Mouse (Mus musculus) urinary bladder, postnatal 4 days (tissue): ENCODE results near the gene Alpk1.
A peak's percentile ranks its signal among the peaks of the same experiment; 100 is the strongest.
"Not testable (repeated sequence)": the region's sequence is repeated elsewhere in the genome, so short reads cannot be mapped to it uniquely, and the experiment has no call there.

Source experiments
- DNase-seq, 2 experiments: peaks; one replicate each; pipeline ENCODE4 v3.0.0; 2021 to 2022; ENCODE audit warnings: low spot score in 2 of 2

Alpk1 gene

DNA sequence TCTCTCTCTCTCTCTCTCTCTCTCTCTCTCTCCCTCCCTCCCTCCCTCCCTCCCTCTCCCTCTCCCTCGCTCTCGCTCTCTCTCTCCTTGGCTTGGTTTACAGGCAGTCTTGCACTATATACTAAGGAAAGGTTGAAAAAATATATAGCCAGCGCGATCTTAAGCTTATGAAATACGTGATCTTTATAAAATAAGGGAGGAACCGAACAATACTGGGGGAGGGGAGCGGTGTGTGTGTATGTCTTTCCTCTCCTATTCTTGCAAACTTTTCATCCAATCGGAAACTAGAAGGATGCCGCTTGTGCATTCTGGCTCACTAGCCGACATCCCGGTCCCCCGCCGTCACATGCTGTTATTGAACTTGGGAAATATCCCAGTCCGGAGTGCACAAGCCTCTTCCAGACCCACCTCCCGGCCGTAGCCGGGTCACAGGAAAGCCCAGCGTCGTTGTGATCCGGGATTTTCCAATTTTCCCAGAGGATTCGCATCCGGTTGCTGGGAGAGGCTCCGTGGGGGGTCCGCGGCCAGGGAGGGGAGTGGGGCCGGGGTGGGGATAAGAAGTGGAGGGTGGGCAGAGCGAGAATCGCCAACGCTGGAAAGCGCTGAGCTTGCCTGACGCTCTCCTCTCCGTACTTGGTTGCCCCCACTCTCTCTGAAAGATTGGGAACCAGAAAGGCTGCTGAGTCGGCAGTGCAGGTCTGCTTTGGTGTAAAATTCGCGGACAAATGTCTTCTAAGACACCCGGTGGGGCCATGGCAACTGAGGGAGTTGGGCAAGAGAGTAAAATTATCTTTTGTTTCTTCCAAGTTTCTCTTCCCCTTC, 10.1 kb upstream of the Alpk1 start:
- no peak for DNase-seq

DNA sequence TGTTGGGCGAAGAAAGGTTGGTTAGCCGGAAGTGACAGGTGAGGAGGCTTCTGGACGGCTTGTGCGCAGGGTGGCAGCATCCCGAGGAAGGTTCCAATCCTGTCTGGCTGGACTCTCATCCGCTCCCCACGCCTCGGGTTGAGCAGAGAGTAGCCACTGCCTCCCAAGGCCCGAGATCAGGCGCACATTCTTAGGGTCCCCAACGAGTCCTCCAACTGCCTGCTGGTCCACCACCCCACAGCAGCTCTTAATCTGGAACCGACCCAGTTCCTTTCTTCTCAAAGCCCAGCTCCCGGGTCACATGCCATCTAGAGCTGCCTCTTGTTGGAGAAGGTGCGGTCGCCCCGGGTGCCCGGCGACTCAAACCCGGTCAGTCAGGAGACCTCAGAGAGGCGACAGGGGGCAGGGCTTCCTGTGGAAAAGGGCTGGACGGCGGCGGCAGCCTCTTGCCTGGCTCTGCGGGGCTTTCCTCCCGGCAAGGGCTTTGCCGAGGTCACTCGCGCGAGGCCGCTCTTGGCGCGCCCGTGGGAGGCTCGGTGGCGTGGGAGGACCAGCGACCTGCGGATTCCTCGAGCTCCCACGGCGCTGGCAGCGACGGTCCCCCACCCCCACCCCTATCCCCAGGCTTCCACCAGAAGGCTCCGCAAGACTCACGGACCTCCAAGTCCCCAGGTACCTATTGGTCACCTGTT, 9.3 kb upstream of the Alpk1 start, which contains the start of gene Tifa:
Gene Tifa, plus strand, starts transcription at position 306 of the 692 bp plus-strand sequence.
- peak; percentile 63 to 67 for DNase-seq

DNA sequence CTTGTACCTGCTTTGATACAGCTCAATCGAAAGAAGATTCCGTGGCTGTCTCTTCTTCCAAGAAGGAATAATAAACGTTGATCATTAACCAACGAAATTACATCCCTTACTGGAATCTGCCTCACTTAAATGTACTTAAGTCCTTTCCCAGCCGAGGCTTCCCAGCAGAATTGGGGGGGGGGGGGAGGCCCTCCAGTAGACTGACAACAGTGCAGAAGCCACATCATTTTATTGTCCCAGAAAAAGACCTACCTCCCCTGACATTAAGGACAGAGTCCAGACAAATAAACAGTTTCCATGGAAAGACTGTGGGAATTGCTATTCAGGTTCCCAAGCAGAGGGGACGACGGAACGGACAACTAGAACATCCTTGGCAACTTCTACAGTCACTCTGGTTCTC, 8.6 kb upstream of the Alpk1 start:
- DNase-seq = no peak

DNA sequence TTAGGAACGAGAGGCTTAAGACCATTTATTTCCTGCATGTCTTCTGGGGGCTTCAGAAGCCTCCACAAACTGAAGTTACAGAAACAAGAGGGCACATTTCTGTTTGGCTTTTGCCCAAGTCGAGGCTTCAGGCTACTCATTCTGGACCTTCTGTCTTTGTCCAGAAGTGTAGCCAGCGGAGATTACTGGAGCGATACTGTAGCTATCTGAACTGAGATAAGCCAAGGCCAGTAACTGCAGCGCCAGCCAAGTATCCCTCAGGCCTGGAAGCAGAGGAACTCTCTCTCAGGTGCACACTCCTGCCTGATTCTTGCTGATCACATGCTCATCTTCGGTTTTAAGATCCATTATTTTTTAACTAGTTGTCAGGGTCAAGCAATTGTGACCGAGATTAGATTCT, 7.7 kb upstream of the Alpk1 start:
- DNase-seq = no peak

DNA sequence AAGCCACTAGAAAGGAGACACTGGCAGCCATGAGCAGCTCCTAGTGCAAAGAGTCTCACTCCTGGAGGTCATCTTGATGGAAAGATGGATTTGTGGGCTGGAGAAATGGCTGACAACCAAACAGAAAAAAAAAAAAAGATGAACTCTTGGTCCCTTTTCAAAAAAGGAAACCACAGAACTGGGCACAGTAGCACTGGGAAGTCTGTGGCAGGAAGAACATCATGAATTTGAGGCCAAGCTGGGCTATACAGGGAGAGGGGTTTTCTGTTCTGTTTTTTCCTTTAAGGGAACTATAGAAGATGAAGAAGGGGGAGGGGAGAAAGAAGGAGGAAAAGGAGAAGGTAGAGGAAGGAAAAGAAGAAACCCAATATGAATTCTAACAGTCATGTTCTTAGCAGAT, 6.7 kb upstream of the Alpk1 start:
- no peak for DNase-seq

DNA sequence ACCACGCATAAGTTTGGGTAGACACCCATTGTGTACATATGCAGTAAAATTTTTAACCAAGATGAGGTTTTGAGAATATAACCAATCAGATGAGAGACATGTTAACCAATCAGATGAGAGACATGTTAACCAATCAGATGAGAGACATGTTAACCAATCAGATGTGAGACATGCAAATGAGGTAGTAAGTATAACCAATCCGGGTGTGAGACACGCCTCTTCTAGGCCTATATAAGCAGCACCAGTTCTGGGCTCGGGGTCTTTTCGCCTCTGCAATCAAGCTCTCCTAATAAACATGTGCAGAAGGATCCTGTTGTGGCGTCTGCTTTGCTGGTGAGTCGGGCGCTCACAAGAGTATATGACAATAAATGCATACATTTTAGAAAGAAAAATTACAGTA, 3.4 kb upstream of the Alpk1 start:
- not testable (repeated sequence) for DNase-seq

DNA sequence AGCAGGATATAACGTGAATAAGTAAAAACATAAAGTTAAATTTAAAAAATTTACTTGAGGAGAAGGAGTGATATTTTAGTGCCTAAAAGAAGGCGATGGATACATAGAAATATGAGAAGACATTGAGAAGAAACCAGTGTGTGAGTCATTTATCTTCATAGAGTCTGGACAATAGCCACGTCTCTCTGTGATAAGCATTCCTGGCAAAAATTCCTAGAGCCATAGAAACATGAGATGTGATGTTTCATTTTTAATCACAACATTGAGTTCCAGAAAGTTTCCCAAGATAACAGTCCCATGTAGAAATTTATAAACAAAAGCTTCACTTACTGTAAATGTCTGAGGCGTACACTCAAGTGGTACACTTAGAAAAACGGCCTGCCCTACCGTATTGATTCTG, 2.6 kb upstream of the Alpk1 start:
- DNase-seq = no peak

DNA sequence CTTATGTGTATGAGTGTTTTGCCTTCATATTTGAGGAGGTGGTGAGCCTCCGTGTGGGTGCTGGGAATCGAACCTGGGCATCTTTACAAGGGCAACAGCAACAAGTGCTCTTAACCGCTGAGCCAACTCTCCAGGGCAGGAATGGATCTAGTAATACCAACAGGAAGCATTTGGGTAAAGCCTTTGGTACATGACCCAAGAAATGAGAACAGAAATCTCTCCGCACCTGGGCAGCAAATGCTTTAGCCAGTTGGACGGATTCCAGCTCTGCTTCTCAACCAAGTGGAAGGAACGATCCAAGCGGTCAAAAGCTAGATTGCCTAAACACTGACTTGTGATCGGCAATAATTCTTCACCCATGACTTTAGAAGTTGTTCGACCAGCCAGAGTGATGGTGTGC, 594 bp upstream of the Alpk1 start:
- DNase-seq = no peak

DNA sequence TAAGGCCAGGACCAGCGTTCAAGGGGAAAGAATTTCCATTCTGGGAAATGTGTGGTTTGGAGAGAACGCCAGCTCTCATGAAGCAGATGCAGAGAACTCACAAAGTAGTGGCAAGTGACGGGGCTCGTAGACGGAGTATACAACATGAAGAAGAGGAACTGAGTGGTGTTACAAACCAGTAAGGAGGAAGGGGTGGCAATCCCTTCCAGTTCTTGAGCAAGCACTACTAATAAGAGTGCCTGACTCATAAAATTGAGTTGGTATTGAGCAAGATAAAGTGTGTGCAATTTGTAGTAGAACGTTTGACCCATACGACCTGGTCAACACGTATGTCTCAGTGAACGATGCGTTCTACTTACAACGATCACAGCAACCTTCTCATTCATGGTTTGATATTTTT, 11.2 kb downstream of the Alpk1 start:
- DNase-seq = no peak

DNA sequence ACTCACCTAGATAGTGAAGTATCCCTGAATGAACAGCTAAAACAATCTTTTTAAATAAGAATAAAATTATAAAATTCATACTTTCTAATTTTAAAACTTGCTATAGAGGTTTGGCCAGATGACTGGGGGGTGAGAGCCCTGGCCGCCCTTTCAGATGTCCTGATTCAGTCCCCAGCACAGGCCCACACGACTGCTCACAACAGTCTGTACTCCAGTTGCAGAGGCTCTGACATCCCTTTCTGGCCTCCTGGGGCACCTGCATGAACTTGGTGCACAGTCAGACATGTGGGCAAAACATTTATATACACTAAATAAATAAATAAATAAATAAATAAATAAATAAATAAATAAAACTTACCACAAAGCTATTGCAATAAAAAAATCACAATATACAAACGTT, 14.4 kb downstream of the Alpk1 start:
- no peak for DNase-seq

DNA sequence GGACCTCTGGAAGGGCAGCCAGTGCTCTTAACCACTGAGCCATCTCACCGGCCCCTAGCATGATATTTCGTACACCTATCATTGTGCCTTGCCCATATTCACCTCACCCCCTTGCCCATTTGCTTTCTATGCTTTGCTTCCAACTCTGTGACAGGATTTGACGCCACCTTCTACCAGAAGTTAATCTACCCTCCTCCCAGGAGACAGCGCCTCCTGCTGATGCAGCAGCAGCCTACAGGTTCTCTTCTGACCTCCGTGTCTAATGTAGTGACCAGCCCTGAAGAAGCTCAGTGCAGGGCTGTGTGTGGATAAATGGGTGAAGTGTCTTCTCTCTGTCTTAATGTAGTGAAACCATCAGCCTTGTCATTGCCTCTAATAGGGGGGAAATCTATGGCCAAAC, 15.8 kb downstream of the Alpk1 start:
- DNase-seq = no peak

DNA sequence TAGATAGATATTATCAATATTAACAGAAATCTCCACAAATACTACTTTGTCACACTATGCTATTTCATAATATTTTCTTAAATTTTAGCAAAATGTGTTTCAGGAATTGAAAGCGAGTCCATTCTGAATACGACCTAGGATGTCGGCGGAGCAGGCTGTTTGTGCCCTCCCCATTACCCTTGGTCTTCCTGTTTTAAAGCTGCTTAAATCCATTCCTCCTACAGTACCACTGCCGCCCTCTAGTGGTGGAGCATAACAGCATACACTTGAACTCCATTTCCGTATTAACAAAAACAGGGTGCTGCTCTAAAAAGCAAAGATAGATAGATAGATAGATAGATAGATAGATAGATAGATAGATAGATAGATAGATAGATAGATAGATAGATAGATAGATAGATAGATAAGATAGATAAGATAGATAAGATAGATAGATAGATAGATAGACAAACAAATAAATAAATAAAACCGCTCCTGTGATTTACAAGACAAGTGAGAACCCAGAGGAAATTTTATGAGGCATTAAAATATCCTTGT, 17.2 kb downstream of the Alpk1 start:
- DNase-seq = peak; percentile 50 to 80

DNA sequence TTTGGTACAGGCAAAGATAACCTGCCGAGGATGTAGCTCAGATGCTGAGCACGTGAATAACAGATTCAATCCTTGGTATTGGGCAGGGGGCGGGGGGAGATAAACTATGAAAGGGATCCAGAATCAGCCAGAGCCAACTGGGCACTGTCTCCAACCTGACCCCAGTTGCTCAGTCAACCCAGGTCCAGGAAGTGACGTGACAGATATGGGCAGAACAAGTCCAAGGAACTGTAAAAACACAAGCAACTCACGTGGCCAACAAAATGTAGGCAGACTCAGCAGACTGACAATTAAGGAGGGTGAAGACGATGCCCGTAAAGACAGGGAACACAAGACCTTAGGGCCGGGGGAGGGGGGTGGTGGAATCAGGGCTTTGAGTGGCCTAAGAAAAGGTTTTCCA, 17.9 kb downstream of the Alpk1 start:
- DNase-seq = no peak

DNA sequence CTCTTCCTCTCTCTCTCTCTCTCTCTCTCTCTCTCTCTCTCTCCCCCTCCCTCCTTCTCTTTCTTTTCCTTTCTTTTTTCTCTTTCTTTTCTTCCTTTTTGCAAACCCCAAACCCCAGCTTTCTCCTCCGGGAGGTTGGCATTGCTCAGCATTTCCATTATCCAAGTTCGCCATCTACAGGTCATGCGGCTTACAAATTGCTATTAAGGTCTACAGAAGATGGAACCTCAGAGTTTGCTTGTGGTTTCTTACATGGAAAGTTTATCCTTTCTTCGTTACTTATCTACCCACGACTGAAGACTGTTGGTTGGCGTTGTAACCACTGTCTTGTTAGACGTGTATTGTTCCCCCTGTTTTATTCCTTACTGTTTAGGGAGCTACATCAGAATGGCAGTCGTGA, 21.1 kb downstream of the Alpk1 start:
- DNase-seq = no peak

DNA sequence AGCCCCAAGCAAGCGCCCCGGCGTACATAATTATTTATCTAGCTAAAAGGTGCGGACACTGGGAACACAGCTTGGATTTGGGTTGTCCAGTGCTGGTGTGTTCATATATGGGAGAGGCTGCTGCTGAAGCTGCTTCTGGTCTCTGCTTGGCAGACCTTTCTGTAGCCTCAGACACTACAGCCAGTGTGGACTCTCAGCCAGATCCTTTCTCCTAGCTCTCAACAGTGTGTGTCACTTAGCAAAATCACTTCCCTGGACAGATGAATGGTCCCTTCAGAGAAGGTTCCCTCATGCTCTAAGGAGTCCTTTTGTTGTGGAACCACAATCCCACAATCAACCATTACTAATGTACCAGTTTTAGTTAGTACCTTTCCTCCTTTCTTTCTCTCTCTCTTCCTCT, 21.5 kb downstream of the Alpk1 start:
- no peak for DNase-seq

DNA sequence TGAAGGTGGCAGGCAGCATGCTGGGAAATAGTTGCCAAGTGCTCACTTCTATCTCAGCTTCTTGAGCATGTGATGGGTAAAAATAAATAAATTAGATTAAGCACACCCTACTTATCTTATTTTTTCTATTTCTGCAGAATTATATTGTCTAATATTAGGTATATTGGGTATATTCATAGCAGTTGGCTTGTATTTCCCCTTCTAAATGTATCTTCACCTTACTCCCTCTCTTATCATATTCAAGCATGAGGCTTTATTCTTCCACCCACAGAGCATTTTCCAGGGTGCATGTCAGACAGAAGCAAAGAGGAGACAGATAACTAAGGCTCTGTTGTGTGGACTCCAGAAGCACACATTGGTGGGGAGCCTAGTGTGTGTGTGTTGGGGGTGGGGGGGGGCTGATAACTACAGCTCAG, 22.4 kb downstream of the Alpk1 start:
- DNase-seq = no peak

DNA sequence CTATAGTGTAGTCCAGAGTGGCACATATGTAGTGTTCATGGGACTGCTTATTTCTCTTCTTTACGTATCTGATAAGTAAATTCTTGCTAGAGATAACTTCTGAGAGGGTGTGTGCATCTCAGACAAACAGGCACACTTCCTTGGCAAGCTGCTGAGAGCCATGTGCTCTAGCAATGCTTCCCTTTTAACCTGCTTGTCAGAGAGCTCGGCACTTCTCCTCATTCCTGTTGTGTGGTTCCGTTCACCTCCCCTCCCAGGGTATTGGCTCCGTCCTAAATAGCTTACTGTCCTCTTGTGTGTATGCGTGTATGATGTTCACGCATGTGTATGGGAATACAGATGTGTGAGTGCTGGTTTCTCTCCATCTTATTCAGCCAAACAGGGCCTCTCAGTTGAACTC, 23.9 kb downstream of the Alpk1 start:
- no peak for DNase-seq

DNA sequence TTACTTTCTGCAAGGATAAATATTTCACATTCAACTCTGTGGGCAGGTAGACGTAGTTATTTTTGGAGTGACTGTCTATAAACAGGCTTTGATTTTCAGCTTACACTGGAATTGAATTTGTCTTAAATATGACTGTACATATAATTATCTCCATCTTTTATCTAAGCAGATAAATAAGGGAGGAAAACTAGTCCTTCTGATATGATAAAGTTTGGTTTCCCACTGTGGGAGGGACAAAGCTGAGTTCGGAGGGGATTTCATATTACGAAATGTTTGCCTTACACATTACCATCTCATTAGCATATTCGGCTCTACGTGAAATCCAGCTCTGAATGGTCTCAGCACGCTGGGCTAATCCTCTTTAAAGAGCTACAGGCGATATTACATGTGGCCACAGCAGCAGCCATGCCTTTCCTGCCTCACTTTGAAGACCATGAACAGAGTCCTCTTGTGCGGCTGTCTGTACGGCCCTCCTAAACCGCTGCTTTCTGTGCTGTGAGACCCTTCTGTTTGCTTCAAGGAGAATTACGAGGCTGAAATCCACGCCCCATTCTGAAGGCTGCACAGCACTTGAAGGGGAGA, 30.3 kb downstream of the Alpk1 start:
- DNase-seq = no peak

DNA sequence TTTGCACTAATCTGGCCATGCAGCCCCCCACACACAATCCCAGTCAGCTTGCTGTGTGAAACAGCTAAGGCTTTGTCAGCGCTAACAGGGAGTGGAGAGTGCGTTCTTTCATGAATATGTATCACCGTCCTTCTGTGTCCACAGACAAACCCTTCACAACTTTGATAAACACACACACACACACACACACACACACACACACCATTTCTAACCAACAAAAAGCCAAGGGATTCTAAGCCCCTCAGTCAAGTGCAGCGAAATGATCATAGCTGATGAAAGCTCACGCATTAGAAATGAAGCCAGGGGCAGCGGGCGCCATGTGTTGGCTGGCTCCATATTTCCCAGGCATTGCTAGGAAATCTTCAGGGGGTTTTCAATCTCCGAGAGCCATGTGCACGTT, 31.1 kb downstream of the Alpk1 start:
- no peak for DNase-seq

DNA sequence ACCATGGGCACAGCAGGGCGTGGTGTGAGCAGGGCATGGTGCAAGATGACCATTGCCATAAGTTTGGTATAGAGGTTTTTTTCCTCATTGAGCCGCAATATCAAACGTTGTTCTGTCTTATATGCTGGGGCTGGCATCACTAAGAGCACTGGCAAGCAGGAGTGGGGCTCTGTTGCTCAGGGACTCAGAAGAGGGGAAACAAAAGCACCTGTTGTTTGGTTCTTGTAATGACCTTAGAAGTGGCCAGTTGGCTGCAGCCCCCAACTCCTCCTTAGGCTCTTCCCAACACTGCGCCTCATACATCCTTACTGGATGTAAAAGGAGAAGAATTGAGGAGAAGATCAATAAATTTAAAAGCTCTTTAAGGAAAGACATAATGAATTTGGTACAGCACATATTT, 31.7 kb downstream of the Alpk1 start:
- no peak for DNase-seq

DNA sequence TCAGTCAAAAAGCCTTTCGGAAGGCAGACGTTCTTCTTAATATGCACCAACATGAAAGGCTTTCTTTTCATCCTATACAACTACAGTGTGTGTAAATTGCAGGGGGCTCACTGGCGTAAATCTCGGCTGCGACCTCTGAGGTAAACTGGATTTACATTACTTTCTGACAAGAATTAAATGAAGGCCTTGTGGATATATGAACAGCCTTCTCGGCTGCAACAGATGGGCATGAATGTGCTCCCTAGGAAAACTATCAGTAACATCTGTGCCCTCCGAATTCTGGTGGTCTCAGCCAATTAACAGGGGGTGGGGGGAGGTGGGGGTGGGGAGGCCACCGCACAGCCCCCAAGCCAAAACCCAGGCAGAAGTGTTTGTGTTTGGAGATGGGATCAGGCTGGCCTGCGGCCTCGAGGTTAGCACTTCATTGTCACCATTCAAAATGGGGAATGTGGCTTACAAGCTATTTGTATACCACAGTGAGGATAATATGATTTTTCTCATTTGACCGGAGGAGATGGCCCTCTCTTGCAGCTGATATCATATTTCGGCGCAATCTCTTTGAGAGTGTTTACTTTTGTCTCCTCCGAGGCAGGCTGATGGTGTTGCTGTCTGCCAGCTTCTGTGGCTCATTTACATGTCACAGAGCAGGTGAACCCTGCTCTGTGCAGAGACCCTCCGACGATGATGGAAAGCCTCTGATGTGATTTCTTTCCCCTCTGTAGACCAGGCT, 34.3 kb downstream of the Alpk1 start:
- DNase-seq = no peak

DNA sequence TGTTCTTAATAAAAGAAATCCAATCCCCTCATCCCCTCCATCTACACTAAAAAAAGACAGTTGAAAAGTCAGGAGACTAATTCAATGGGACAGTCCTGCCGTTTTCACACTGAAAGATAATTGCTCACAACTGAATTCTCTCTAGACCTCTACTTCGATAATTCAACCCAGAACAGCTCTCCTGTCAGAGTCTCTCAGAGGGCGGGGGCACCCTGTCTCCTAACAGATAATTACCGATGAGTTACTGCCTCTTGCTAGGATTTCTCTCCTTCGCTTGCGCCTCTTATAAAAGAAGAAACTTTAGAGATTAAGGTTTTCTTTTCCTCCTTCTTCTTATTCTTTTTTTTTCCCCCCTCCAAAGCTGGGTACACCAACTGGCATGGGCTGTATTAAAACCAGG, 34.8 kb downstream of the Alpk1 start:
- DNase-seq = no peak
